ENCODE assay signal across 23 mouse cellular contexts in the genomic region with DNA sequence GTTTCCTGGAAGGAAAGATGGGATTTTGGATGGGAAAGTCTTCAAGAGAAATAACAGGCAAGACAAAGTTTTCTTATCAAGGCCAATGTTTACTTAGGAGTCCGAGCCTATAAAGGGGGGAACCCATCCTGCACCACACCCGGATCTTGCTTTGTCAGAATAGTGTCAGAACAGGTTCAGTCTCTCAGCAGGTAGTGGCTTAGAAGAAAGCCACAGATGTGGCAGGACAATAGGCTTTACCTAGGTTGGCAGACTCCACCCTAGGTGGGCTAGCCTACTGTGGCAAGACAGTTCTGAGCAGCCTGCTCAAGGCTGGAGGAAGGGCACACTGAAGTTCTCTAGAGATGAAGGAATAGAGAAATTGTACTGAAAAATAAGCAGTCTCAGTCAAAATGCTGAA.
A peak's percentile ranks its signal among the peaks of the same experiment; 100 is the strongest.
DNase-seq lines count a peak whose midpoint lies in the region; ATAC-seq and TF ChIP-seq lines count a peak whose summit lies in the region.
"Had no signal": no experiment of that assay in that cellular context is flagged by ENCODE, and none has a peak within 500 bp of the region (broad histone marks: within the 10 kb centered on the region; RNA-seq: fewer than 3 reads in every experiment).

No protein-coding gene starts in this region.

- H3K9ac ChIP-seq in ES-Bruce4 (ENCODE audit: low read depth, poor library complexity, severe bottlenecking) (no peak overlapping the region), ES-E14 (ENCODE audit: insufficient read depth, low read depth, low read length, poor library complexity, severe bottlenecking) (no peak overlapping the region)
- H3K9ac ChIP-seq: embryonic facial prominence, embryonic 12.5 days; forebrain, embryonic 12.5 days had no signal

- TF ChIP-seq EP300 in ES-Bruce4 (IDR thresholded peaks at IDR 0.05; ENCODE audit: insufficient read depth, low read depth, low read length), result peak; percentile 83; the same call in 1 of the 2 replicates

- H3K4me3 ChIP-seq in ES-Bruce4 (ENCODE audit: low read depth, low read length), result no peak overlapping the region
- no peak overlapping the region for H3K4me3 ChIP-seq in ES-E14 (ENCODE audit: insufficient read depth in 1 of 2, low read depth in 1 of 2, low read length in 2 of 2, poor library complexity in 1 of 2, severe bottlenecking in 1 of 2)
- H3K4me3 ChIP-seq: embryonic facial prominence, embryonic 12.5 days; forebrain, embryonic 10.5 days; forebrain, embryonic 12.5 days had no signal

- no peak for TF ChIP-seq CTCF in ES-Bruce4 (IDR thresholded peaks at IDR 0.05; ENCODE audit: low read depth, low read length)

- no peak for TF ChIP-seq POLR2A in ES-Bruce4 (IDR thresholded peaks at IDR 0.05; ENCODE audit: insufficient read depth, low read length)

- H3K36me3 ChIP-seq in ES-Bruce4 (ENCODE audit: control insufficient read depth, insufficient read depth, low read length, poor library complexity, severe bottlenecking) (no peaks in the 10 kb centered on the region), ES-E14 (ENCODE audit: control insufficient read depth, insufficient read depth, low read length, poor library complexity, severe bottlenecking) (no peaks in the 10 kb centered on the region)
- H3K36me3 ChIP-seq: embryonic facial prominence, embryonic 12.5 days; forebrain, embryonic 10.5 days; forebrain, embryonic 12.5 days had no signal

- in situ Hi-C loops in ES-E14 (cut with MboI; ENCODE audit: low sequenced_read_pairs in 2 of 2, unreplicated experiment in 2 of 2), result loop anchor here in 1 of 2 experiments (10.0 kb wide), 1 partner anchor 48 kb away; no protein-coding TSS in a partner anchor

- H3K9me3 ChIP-seq in ES-Bruce4 (replicated peaks; ENCODE audit: control insufficient read depth, insufficient read depth, low read length, poor library complexity, severe bottlenecking) (no peaks in the 10 kb centered on the region), ES-E14 (ENCODE audit: control insufficient read depth, insufficient read depth, low read depth, low read length) (no peaks in the 10 kb centered on the region)
- H3K9me3 ChIP-seq: embryonic facial prominence, embryonic 12.5 days; forebrain, embryonic 10.5 days; forebrain, embryonic 12.5 days had no signal

- H3K4me1 ChIP-seq in ES-Bruce4 (ENCODE audit: control insufficient read depth, insufficient read depth, low read length) (no peaks in the 10 kb centered on the region), ES-E14 (ENCODE audit: control insufficient read depth in 2 of 2, insufficient read depth in 2 of 2, low read length in 2 of 2, poor library complexity in 1 of 2) (peaks cover under 1 to 5% of the 10 kb centered on the region in 2 experiments; a peak in 3 of 4 replicates)
- H3K4me1 ChIP-seq: embryonic facial prominence, embryonic 12.5 days; forebrain, embryonic 12.5 days had no signal

- ATAC-seq in erythroid progenitor cell, adult 5-6 weeks (replicated peaks; ENCODE audit: low FRiP score, poor library complexity, severe bottlenecking), result no peak
- ATAC-seq: forebrain, embryonic 14.5 days; forebrain, embryonic 16.5 days had no signal

- no peaks in the 10 kb centered on the region for H3K27me3 ChIP-seq in ES-Bruce4 (ENCODE audit: control insufficient read depth, insufficient read depth, low read length, poor library complexity, severe bottlenecking)
- H3K27me3 ChIP-seq: CH12.LX; embryonic facial prominence, embryonic 12.5 days; forebrain, embryonic 12.5 days had no signal

- peak; percentile 53 for DNase-seq in ES-E14 (ENCODE audit: low read depth, low spot score)
- peak; percentile 76 for DNase-seq in ZHBTc4 (ENCODE audit: low read depth, low spot score)
- DNase-seq in natural killer cell, adult 2 months (ENCODE audit: low spot score in 2 of 2), result no peak
- DNase-seq in kidney, adult 9 months, result no peak
- DNase-seq in urinary bladder, postnatal 14 days (ENCODE audit: low spot score), result no peak
- DNase-seq: adrenal gland, adult 2 months; adrenal gland, postnatal 10 days; adrenal gland, postnatal 25 days; cerebellum, adult 11 months; cerebellum, adult 18-20 months; cerebellum, adult 8-10 months; cerebellum, adult 9-11 months; cerebellum, postnatal 14 days; cerebellum, postnatal 36 days; embryo, embryonic 11 days had no signal

- H3K27ac ChIP-seq in ES-Bruce4 (ENCODE audit: insufficient read depth, low read length) (0 out of 2 replicates have a peak overlapping the region, but pooled peaks have one; percentile 14), ES-E14 (ENCODE audit: insufficient read depth, low read depth, low read length, poor library complexity, severe bottlenecking) (peak overlapping the region; percentile 82; the same call in 1 of the 2 replicates)
- H3K27ac ChIP-seq: embryonic facial prominence, embryonic 12.5 days; forebrain, embryonic 10.5 days; forebrain, embryonic 12.5 days had no signal

TF ChIP-seq in ES-E14, 5 proteins besides CTCF, POLR2A, EP300 and RAD21:
- TF ChIP-seq HCFC1 (IDR thresholded peaks at IDR 0.05; ENCODE audit: borderline replicate concordance, insufficient read depth, low read length) (no peak), ZNF384 (IDR thresholded peaks at IDR 0.05; ENCODE audit: low read depth, low read length) (no peak), CHD2 (IDR thresholded peaks at IDR 0.05; ENCODE audit: low read depth, low read length) (no peak; the same call in 1 of the 2 replicates), MAFK (IDR thresholded peaks at IDR 0.05; ENCODE audit: insufficient read depth, low read depth, low read length) (no peak), ZC3H11A (IDR thresholded peaks at IDR 0.05; ENCODE audit: borderline replicate concordance, low read depth, low read length) (no peak)

Comparison
In these comparisons a context has a peak if more than half of its experiments do, and no peak if none do; other contexts are left out.
1. DNase-seq: peak in ES-E14 (single experiment) and ZHBTc4 (single experiment); none in natural killer cell, adult 2 months (0 of 2), kidney, adult 9 months (single experiment) and urinary bladder, postnatal 14 days (single experiment).